Mouse (Mus musculus): ENCODE measurements around the gene Ccdc106. TPM values are rescaled to one million over a fixed set of nuclear protein-coding genes. Genes with fewer than 3 reads are reported as not detected.
"Not testable (repeated sequence)": the region's sequence is repeated elsewhere in the genome, so short reads cannot be mapped to it uniquely, and the experiment has no call there.

Ccdc106 gene
- total RNA-seq, 1 experiment from 2014 or later: not detected

DNA sequence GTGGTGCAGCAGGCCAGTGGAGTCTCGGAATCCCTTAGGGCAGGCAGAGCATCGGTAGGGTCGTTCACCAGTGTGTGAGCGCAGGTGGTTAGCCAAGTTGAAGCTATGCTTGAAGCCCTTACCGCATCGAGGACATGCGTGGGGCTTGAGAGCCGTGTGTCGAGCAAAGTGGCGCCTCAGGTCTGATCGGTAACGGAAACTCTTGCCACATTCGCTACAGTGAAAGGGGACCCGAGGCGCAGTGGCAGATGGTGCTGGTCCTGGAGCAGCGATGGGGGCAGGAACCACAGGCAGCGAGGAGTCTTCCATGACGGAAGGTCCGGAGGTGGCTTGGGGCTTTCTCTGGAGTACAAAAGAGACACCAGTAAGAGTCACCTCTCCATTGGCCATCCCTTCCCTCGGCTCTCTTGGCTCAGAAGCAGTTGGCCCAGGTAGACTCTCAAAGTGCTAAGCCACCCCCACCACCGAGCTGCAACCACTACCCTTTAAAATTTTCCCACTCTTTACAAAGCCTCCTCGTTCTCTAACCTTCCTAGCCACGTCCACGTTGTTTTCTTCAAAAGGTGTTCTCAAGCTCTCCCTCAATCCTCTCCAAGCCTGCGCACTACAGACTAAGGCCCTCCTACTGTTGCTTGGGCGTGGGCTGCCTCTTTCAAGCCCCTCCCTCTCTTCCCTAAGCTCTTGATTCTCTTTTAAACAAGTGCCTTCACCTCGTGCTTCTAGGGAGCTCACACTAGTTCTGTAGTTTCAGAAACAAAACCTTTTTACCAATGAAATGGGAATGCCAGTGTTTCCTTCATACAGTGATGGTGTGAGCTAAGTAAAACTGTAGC is 7.5 kb upstream of the Ccdc106 start:
- no peak for ATAC-seq (replicated peaks in 1 of 2; ENCODE audit: insufficient read depth in 1 of 2, low FRiP score in 2 of 2, low TSS enrichment in 1 of 2, low read depth in 1 of 2, poor library complexity in 2 of 2, severe bottlenecking in 2 of 2)

DNA sequence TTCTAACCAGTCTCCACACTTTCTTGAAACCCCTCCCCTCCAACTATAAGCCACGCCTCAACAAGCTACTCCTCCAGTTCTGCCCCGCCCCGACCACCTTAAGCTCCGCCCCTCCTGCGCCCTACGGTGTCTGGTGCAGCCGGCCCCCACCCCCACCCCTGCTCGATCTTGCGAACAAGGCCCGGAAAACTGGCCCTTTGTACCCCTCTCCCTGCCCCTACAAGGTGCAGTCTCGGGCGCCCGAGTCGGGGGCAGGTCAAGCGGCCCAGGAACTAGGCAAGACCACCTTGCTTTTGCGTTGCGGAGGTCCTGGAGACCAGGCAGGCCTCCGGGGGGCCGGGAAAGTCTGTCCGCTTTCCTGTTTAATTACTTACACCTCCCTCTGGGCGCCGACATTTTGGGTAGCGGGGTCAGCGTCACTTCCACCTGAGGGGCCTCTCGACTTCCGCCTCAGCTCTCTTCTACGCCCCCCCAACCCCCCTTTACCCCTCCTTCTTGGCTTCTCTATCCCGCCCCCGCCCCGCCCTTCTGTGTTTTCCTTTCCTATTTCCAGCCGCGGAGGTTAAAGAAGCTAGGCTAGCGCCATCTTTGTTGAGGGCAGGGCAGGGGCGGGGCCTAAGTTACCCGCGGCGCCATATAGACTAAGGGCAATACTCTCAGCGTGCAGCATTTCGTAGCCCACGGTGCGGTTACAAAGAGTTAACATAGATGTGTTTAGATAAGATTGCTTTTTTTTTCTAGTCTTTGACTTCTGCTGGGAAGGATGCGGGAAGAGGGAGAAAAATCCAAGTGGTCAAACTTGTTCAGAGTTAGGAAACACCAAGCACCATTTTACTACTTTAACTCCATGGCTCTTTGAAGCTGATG is 5.9 kb upstream of the Ccdc106 start, which contains the start of the genes Zfp524 and Fiz1:
TSS of gene Zfp524 (plus strand) at position 165 of the 867 bp plus-strand sequence.
TSS of gene Fiz1 (minus strand) at position 447 of the 867 bp plus-strand sequence.
- peak; percentile 61 to 66 for ATAC-seq (replicated peaks in 1 of 2; ENCODE audit: insufficient read depth in 1 of 2, low FRiP score in 2 of 2, low TSS enrichment in 1 of 2, low read depth in 1 of 2, poor library complexity in 2 of 2, severe bottlenecking in 2 of 2)

DNA sequence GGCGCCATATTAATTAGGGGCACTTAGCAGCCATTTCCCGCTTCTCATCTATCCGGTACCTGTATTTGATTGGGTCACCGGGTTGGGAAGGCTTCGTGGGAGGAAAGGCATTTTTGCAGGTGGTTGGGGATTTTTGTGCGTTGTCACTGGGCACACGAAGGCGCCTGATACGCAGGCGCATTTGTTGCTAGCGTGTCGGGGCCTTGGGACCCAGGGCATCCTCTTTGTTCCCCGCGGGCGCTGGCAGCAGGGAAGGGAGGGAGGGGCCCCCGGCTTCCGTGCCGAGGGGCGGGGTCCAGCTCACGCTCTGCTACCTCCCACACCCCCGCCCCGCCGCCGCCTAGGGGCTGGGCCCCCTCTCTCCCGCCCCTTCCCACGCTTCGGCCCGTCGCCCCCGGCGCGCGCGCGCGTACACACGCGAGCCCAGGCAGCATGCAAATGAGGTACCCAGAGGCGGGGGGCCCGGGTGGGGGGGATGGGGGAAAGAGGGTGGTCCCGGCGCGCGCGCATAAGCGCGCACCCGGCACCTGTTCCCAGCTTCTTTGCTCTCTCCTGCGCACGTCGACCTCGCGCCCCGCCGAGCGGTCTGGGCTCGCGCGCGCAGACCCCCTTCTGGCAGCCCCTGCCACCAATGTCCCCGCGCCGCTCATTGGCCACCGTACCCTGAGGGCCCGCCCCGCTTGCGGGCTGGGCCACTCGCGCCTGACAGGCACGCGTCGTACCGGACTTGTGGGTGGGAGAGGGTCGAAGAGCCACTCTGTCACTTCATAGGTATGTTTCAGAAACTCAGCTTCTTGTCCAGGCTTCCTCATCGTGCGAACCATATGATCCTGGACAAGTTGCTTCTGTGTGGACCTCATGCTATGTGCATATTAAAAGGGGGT is 5.0 kb upstream of the Ccdc106 start, which contains the start of gene Gm44973:
TSS of gene Gm44973 (plus strand) at position 379 of the 884 bp plus-strand sequence.
- peak; percentile 66 to 69 for ATAC-seq (replicated peaks in 1 of 2; ENCODE audit: insufficient read depth in 1 of 2, low FRiP score in 2 of 2, low TSS enrichment in 1 of 2, low read depth in 1 of 2, poor library complexity in 2 of 2, severe bottlenecking in 2 of 2)

DNA sequence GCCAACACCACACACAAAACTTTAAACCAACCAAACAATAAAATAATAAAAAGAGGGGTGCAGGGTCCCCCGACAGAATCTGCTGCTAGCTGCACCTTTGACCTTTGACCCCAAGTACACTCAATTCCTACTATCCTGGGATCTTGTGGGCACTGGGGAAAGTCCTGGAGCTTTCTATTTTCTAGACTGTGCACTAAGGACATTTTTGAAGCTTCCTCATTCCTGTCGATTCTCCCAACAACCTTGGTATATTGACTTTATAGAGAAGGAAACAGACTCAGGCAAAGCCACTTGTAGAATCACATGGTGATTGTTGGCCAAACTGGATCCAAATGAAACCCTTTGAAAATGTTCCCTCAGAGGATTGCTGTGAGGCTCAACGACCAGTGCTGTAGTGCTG is 4.3 kb upstream of the Ccdc106 start:
- no peak for ATAC-seq (replicated peaks in 1 of 2; ENCODE audit: insufficient read depth in 1 of 2, low FRiP score in 2 of 2, low TSS enrichment in 1 of 2, low read depth in 1 of 2, poor library complexity in 2 of 2, severe bottlenecking in 2 of 2)

DNA sequence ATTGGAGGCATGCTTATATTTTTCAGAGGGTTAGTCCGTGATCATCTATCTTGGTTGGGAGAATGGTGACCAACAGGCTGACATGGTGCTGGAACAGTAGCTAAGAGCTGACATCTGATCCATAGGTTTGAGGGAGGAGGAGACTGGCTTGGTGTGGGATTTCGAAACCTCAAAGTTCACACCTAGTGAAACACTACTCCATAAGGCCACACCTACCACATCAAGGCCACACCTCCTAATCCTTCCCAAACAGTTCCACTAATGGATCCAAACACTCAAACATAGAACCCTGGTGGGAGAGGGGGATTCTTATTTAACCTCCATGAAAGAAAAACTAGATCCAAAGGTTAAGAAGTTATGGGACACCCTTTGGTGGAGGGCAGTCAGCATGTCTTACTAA is 3.4 kb upstream of the Ccdc106 start:
- ATAC-seq (replicated peaks in 1 of 2; ENCODE audit: insufficient read depth in 1 of 2, low FRiP score in 2 of 2, low TSS enrichment in 1 of 2, low read depth in 1 of 2, poor library complexity in 2 of 2, severe bottlenecking in 2 of 2): no peak

DNA sequence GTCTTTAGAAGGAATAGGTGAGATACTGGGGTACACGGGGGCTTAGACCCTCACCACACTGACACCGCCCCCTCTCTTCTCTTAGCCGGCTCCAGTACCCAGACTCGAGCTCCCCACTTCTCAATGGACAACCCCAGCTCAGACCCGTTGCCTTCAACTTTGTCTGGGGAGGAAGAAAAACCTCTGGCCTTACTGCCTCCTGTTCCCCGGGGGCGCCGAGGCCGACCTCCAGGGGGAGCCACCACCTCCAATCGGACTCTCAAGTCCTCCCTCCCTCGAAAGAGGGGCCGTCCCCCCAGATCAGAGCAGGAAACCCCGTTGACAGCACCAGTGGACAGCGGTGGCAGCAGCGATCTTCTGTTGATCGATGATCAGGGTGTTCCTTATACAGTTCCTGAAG is 3.0 kb upstream of the Ccdc106 start:
- ATAC-seq (replicated peaks in 1 of 2; ENCODE audit: insufficient read depth in 1 of 2, low FRiP score in 2 of 2, low TSS enrichment in 1 of 2, low read depth in 1 of 2, poor library complexity in 2 of 2, severe bottlenecking in 2 of 2): no peak

DNA sequence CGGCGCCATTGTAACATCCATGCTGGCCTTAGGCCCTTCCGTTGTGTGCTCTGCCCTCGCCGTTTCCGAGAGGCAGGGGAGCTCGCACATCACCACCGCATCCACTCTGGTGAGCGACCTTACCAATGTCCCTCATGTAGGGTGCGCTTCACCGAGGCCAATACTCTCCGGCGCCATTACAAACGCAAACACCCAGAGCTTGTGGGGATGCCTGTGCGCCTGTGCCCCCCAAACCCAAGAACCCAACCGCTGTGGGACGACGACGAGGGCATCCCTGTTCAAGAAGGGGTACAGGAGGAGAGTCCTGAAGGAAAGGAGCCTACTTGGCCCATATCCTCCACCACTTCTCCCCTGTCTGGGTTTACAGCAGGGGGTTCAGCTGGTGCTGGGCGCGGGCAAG is 2.4 kb upstream of the Ccdc106 start:
- ATAC-seq (replicated peaks in 1 of 2; ENCODE audit: insufficient read depth in 1 of 2, low FRiP score in 2 of 2, low TSS enrichment in 1 of 2, low read depth in 1 of 2, poor library complexity in 2 of 2, severe bottlenecking in 2 of 2): no peak

DNA sequence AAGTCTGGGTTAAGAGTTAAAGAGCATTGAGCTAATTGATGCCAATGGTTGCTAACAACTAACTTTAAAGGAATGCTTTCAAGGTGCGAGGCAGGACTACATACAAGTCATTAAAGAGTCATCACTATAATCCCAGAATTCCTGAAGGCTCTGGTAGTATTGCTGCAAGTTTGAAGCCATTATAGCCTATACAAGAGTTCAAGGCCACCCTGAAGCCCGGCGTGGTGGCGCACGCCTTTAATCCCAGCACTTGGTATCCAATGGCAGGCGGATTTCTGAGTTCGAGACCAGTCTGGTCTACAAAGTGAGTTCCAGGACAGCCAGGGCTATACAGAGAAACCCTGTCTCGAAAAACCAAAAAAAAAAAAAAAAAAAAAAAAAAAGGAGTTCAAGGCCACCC is 777 bp upstream of the Ccdc106 start:
- ATAC-seq (replicated peaks in 1 of 2; ENCODE audit: insufficient read depth in 1 of 2, low FRiP score in 2 of 2, low TSS enrichment in 1 of 2, low read depth in 1 of 2, poor library complexity in 2 of 2, severe bottlenecking in 2 of 2): not testable (repeated sequence)

DNA sequence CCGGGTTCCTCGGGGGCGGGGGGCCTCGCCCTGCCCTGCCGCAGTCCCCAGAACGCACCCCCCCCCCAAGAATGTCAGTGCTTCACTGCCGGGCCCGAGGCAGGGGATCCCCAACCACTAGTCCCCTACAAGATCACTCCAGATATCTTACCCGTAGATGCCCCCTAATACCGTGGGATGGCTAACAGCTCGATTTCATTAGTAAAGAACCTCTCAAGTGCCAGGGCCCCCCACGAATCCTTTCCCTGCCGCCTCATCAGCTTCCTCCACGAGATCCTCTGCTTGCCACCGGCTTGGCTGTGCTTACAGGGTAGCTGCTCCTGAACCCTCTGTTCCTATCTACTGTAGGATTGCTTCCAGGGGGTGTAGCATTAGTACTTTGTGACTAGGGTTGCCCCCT is 332 bp downstream of the Ccdc106 start:
- ATAC-seq (replicated peaks in 1 of 2; ENCODE audit: insufficient read depth in 1 of 2, low FRiP score in 2 of 2, low TSS enrichment in 1 of 2, low read depth in 1 of 2, poor library complexity in 2 of 2, severe bottlenecking in 2 of 2): no peak

DNA sequence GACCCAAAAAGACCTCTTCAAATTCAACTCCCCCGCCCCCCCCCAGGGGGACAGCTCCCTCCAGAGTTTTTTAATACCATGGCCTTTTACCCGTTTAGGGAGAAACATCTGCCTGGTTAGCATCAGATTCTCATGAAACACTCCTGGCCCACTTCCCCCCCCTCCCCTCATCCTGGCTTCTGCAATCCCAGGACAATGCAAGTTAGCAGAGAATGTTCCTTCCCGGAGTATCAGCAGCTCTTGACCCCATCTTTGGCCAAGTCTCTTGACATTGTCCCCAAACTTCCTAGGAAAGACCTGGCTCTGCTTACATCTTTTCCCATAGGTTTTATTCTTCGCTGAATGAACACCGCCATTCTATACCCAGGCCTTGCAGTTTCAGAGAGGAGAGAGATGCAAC is 844 bp downstream of the Ccdc106 start:
- ATAC-seq (replicated peaks in 1 of 2; ENCODE audit: insufficient read depth in 1 of 2, low FRiP score in 2 of 2, low TSS enrichment in 1 of 2, low read depth in 1 of 2, poor library complexity in 2 of 2, severe bottlenecking in 2 of 2): no peak

DNA sequence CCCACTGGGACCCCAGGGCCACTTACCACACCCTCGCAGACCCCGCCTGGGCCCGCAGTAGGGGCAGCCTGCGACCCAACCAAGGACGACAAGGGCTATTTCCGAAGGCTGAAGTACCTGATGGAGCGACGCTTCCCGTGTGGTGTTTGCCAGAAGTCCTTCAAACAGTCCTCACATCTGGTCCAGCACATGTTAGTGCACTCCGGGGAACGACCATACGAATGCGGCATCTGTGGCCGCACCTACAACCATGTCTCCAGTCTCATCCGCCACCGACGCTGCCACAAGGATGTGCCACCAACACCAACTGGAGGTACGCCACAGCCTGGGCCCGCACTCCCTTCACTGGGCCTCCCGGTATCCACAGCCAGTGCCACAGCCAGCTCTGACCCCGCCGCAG is 9.2 kb downstream of the Ccdc106 start:
- ATAC-seq (replicated peaks in 1 of 2; ENCODE audit: insufficient read depth in 1 of 2, low FRiP score in 2 of 2, low TSS enrichment in 1 of 2, low read depth in 1 of 2, poor library complexity in 2 of 2, severe bottlenecking in 2 of 2): no peak

DNA sequence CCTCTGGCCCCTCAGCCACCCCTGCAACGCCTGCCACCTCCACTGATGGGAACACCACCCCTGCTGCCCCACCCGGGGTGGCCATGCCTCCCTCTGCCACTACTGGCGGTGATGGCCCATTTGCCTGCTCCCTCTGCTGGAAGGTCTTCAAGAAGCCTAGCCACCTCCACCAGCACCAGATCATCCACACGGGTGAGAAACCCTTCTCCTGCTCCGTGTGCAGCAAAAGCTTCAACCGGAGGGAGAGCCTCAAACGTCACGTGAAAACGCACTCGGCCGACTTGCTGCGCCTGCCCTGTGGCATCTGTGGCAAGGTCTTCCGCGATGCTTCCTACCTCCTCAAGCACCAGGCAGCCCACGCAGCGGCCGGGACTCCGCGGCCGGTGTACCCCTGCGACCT is 9.6 kb downstream of the Ccdc106 start:
- no peak for ATAC-seq (replicated peaks in 1 of 2; ENCODE audit: insufficient read depth in 1 of 2, low FRiP score in 2 of 2, low TSS enrichment in 1 of 2, low read depth in 1 of 2, poor library complexity in 2 of 2, severe bottlenecking in 2 of 2)

DNA sequence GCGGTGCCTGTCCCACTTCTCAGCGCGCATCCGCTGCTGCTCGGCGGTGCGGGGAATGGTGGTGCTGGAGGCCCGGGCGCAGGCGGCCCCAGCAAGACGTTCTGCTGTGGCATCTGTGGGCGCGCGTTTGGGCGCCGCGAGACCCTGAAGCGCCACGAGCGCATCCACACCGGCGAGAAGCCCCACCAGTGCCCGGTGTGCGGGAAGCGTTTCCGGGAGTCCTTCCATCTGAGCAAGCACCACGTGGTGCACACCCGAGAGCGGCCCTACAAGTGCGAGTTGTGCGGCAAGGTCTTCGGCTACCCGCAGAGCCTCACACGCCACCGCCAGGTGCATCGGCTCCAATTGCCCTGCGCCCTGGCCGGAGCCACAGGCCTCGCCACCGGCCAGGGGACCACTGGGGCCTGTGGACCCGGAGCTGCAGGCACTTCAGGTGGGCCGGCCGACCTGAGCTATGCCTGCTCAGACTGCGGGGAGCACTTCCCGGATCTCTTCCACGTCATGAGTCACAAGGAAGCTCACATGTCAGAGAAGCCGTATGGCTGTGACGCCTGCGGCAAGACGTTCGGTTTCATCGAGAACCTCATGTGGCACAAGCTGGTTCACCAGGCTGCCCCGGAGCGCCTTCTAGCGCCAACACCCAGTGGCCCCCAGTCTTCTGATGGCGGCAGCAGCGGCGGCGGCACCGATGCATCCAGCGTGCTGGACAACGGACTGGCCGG is 10.4 kb downstream of the Ccdc106 start:
- no peak for ATAC-seq (replicated peaks in 1 of 2; ENCODE audit: insufficient read depth in 1 of 2, low FRiP score in 2 of 2, low TSS enrichment in 1 of 2, low read depth in 1 of 2, poor library complexity in 2 of 2, severe bottlenecking in 2 of 2)

DNA sequence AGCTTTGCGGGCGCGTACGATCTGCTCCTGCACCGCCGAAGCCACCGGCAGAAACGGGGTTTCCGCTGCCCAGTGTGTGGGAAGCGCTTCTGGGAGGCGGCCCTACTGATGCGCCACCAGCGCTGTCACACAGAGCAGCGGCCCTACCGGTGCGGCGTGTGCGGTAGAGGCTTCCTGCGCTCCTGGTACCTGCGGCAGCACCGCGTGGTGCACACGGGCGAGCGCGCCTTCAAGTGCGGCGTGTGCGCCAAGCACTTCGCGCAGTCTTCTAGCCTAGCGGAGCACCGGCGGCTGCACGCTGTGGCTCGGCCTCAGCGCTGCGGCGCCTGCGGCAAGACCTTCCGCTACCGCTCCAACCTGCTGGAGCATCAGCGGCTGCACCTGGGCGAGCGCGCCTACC is 11.1 kb downstream of the Ccdc106 start:
- no peak for ATAC-seq (replicated peaks in 1 of 2; ENCODE audit: insufficient read depth in 1 of 2, low FRiP score in 2 of 2, low TSS enrichment in 1 of 2, low read depth in 1 of 2, poor library complexity in 2 of 2, severe bottlenecking in 2 of 2)

DNA sequence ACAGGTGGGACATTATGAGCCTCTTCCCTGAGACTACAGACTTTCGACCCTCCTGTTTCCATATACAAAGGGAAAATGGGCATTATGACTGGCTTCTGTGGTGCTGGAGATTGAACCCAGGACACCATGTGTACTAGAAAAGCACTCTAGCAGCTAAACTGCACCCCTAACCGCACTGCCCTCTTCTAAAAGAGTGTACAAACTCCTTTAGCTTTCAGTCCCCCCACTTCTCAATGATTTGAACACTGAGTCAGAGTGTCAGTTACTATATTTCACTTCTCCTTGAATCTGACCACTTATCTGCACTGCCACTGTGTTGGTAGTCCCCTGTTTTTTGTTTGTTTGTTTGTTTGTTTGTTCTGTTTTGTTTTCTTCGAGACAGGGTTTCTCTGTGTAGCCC is 13.5 kb downstream of the Ccdc106 start, which contains the start of gene 4632433K11Rik:
TSS of gene 4632433K11Rik (plus strand) at position 301 of the 400 bp plus-strand sequence.
- no peak for ATAC-seq (replicated peaks in 1 of 2; ENCODE audit: insufficient read depth in 1 of 2, low FRiP score in 2 of 2, low TSS enrichment in 1 of 2, low read depth in 1 of 2, poor library complexity in 2 of 2, severe bottlenecking in 2 of 2)

DNA sequence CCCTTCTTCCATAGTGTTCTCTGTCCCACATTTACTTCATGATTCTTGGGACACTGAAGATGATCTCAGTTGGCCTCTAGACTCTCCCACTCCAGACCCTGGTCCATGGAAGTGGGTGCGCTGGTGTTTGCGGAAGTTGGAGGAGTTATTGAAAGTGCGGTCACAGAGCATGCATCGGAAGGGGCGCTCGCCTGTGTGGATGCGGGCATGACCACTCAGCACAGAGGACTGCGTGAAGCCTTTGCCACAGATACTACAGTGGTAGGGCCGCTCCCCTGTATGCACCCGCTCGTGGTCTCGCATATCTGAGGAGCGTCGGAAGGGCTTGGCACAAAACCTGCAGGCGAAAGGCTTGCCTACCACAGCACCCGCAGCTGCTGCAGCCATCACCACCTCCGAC is 15.3 kb downstream of the Ccdc106 start:
- no peak for ATAC-seq (replicated peaks in 1 of 2; ENCODE audit: insufficient read depth in 1 of 2, low FRiP score in 2 of 2, low TSS enrichment in 1 of 2, low read depth in 1 of 2, poor library complexity in 2 of 2, severe bottlenecking in 2 of 2)

DNA sequence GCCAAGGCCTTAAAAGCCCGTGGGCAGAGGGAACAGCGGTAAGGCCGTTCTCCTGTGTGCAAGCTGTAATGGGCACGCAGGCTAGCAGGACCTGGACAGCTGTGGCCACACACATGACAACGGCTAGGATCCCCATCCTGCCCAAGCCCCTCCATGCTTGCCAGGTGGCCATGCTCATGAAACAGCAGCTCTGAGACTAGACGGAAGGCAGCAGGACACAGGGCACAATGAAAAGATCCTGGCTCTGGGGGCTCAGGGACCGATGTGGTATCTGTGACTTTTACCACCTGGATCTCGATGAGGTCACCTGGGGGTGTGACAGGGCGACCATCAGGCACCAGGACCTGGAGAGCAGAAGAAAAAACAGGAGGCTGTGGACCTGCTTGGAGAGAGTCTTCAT is 15.8 kb downstream of the Ccdc106 start:
- no peak for ATAC-seq (replicated peaks in 1 of 2; ENCODE audit: insufficient read depth in 1 of 2, low FRiP score in 2 of 2, low TSS enrichment in 1 of 2, low read depth in 1 of 2, poor library complexity in 2 of 2, severe bottlenecking in 2 of 2)
